Mouse (Mus musculus): ENCODE results near the gene Zfp992.
"Not testable (repeated sequence)": the region's sequence is repeated elsewhere in the genome, so short reads cannot be mapped to it uniquely, and the experiment has no call there.

Gene Zfp992

GRCm38 (mm10) chr4:146476260-146476659 is 27.4 kb downstream of the Zfp992 start:
- DNase-seq: not testable (repeated sequence)

- DNase-seq: not testable (repeated sequence)
These were observed 28.1 kb downstream of the Zfp992 start for GRCm38 (mm10) chr4:146476959-146477358.

GRCm38 (mm10) chr4:146480376-146481096 is 31.7 kb downstream of the Zfp992 start:
- DNase-seq: not testable (repeated sequence)

- not testable (repeated sequence) for DNase-seq
These were observed 33.7 kb downstream of the Zfp992 start for GRCm38 (mm10) chr4:146482546-146482945.

- not testable (repeated sequence) for DNase-seq
These were observed 34.9 kb downstream of the Zfp992 start for GRCm38 (mm10) chr4:146483571-146484280.

DNA sequence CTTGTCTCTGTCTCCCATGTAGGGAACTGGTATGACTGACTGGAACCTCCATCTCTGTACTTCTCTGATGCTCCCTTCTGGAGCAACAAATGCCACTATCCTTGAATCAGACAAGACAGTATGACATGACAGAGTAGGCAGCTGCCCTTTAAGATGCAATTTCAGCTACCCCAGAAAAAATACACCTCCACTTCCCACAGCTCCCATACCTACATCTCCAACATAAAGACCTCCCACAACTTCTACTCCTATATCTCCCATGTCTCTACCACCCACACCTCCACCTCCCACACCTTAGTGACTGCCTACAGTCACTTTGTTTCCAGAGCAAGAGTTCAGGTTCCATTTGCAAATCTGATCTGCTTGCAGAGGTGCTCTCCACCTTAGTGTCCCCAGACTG is 35.9 kb downstream of the Zfp992 start:
- DNase-seq: not testable (repeated sequence)

- not testable (repeated sequence) for DNase-seq
These were observed 36.5 kb downstream of the Zfp992 start for GRCm38 (mm10) chr4:146485183-146485939.

- DNase-seq: not testable (repeated sequence)
These were observed 37.9 kb downstream of the Zfp992 start for GRCm38 (mm10) chr4:146486753-146487152.

DNA sequence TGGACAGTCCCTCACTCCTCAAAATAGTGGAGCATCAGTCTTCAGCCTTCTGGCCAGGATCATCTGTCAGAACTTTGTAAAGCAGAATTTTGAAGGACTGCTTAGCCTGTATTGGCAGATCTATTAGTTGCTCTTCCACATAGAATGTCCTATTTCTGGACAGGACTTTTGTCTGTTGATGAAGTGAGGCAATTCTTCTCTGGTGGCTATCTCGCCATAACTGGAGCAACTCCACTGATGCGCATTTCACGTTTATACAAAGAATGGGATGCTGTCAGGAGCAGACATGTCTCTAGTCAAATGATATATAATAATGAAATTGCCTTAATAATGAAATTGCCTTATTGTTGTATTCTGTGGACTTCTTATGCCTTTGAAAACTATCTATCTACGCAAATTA is 40.4 kb downstream of the Zfp992 start:
- DNase-seq: not testable (repeated sequence)

DNA sequence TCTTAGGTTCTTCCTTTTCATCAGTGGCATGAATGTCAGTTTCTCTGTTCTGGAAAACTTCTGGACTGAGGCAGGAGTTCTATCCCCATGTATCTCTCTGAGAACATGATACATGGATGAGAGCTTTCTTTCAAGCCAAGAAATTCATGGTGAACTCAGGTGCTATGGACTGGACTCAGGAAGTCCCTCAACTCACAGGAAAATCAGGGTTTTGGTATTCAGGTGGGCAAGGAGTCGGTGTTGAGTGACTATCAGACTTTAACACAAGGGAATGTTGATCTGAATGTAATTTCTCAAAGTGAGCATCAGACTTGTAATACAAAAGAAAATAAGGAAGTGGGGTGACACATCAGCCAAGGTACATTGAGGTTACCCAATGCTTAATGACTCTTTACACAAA is 43.2 kb downstream of the Zfp992 start:
- not testable (repeated sequence) for DNase-seq

DNA sequence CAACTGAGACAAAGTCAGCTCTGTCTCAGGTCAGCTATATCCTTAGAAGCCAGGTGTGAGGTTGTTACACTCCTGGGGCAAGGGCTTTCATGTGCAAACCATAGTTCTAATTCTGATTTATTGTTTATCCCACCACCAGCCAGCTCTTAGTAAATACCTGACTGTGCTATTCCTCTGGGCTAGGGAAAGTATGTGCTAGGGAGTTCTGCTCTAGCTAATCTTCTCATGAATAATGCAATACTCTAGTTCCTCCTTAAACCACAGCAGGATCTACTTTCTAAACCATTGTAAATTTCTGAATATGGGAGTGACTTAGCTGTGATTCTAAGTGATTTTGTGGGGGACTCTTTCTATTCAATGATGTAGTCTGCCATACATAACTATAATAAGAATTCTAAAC is 43.6 kb downstream of the Zfp992 start:
- DNase-seq: no peak

DNA sequence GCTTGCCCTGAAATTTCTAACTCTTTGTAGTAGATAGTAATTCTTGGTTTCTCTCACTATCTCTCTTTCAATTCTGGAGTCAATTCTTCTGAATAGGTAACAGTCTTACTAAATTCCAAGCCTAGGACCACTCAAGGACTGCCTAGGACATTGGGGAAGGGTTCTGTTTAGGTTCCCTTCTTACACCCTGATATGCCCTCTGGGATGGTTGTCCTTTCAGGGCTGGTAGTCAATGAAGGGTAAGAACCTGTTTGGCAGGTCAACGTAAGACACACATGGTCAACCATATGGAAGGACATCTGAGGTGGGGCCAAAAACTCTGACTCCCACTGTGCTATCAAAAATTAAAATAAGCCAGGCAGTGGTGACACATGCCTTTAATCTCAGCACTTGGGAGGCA is 44.0 kb downstream of the Zfp992 start:
- DNase-seq: no peak

DNA sequence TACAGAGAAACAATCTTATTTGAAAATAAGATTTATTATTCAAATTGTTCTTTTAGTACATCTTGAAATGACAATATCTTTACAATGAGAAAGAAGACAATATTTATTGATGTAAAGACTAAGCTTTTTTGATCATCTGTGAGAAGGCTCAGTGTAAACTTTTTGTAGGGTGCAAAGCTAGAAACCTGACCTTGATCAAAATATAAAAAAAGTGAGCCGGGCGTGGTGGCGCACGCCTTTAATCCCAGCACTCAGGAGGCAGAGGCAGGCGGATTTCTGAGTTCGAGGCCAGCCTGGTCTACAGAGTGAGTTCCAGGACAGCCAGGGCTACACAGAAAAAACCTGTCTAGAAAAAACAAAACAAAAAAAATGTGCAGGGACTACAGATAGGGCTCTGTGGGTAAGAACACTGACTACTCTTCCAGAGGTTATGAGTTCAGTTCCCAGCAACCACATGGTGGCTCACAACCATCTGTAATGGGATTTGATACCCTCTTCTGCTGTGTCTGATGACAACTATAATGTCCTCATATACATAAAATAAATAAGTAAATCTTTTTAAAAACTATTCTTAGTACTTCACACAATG is 44.6 kb downstream of the Zfp992 start:
- not testable (repeated sequence) for DNase-seq

DNA sequence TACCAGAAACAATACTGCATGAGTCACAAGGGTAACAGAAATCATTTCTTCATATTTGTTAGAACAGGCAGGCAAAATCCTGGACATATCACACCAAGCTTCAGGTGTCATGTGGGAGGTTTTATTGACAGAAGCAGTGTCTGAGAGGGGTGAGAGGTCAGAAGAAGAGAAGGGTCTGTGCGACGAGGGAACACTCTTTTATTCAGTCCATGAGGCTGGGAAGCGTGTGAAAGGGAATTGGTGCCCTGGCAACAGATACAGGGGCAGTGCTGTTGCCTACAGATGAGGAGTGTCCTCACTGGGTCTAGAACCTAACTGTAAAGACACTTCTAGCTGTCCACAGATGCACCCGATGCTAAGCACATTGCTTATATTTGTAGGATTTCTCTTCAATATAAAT is 46.2 kb downstream of the Zfp992 start:
- DNase-seq: no peak

DNA sequence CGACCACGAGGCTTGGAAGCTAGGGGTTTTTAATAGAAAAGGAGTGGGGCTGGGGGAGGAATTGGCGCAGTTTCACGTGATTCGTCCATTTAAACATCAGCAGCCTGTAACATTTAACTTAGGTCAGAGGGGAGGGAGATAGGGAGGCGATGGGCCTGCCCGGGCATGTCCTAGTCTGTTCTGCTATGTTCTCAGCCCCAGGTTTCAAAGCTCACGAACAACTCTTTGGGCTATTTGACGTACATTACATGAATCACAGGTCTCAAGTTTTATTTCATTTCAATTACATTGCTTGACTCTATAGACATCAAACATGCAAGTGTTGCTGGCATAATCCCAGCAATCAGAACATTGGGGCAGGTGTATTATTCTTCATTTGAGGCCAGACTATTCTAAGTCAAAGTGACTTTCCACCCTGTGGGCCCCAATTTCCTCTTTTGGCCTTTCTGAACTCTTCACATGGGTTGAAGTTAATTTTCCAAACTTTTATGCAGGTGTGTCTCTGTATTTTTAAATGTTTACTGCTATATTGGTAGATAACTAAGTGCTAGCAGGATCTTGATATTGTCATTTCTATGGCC is 49.0 kb downstream of the Zfp992 start:
- not testable (repeated sequence) for DNase-seq

- not testable (repeated sequence) for DNase-seq
These were observed 52.9 kb downstream of the Zfp992 start, which contains the start of gene Zfp981 for GRCm38 (mm10) chr4:146501727-146502126. Gene Zfp981 (plus strand): TSS chr4:146502027.

DNA sequence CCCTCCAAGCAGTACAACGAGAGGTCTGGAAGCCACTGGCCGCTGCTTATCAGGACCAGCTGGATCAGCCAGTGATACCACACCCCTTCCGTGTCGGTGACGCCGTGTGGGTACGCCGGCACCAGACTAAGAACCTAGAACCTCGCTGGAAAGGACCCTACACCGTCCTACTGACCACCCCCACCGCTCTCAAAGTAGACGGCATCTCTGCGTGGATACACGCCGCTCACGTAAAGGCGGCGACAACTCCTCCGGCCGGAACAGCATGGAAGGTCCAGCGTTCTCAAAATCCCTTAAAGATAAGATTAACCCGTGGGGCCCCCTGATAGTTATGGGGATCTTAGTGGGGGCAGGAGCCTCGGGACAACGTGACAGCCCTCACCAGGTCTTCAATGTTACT is 60.2 kb downstream of the Zfp992 start:
- DNase-seq: peak; percentile 29

GRCm38 (mm10) chr4:146511871-146512270 is 63.0 kb downstream of the Zfp992 start:
- DNase-seq: not testable (repeated sequence)

DNA sequence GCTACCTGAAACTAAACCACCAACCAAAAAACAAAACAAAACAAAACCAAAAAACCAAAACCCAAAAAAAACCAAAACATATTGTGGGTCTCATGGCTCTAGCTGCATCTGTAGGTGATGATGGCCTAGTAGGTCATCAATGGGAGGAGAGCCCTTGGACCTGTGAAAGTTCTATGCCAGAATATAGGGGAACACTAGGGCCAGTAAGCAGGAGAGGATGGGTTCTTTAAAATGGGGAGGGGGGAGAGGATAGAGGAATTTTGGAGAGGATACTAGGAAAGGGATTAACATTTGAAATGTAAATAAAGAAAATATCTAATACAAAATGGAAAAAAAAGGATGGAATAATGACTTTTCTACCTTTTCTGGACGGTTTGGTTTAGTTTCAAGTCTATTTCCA is 67.7 kb downstream of the Zfp992 start:
- DNase-seq: no peak

GRCm38 (mm10) chr4:146517150-146517549 is 68.3 kb downstream of the Zfp992 start:
- DNase-seq: not testable (repeated sequence)

All from cerebellum, adult 11-12 months (tissue).